Mouse (Mus musculus): ENCODE results near the gene Elmsan1.

Gene Elmsan1

DNA sequence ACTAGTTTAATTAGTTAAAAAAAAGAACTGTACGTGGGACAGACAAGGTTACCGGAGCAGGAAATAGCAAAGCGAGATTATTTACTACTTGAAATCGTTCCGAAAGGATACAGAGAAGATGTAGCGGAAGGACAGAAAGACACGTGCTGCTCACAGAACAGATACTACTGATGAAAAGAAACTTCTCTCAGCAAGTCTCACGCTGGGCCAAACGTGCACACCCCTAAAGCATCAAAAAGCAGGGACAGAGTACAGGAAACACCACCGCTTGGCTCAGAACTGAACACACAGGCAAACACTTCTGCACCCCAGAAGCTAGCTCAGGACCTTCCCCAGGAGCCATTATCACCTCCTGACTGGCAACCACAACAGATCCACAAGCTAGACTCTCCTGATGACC, 48.1 kb downstream of the Elmsan1 start:
- peaks cover 75% of the 10 kb centered on the region for H3K36me3 ChIP-seq (ENCODE audit: insufficient read depth, low read length)
- H3K9me3 ChIP-seq (ENCODE audit: low read length), result no peaks in the 10 kb centered on the region
- peaks cover 81% of the 10 kb centered on the region for H3K4me1 ChIP-seq (replicated peaks; ENCODE audit: low read depth, low read length)
- no peak for TF ChIP-seq POU5F1 (IDR thresholded peaks at IDR 0.05; ENCODE audit: borderline replicate concordance, low read length)
- TF ChIP-seq CTCF (conservative IDR thresholded peaks at IDR 0.05; ENCODE audit: low read length), result no peak
- TF ChIP-seq NANOG (IDR thresholded peaks at IDR 0.05; ENCODE audit: borderline replicate concordance, low read length), result no peak
- H3K4me3 ChIP-seq (replicated peaks; ENCODE audit: low read length), result no peak overlapping the region
- H3K27me3 ChIP-seq (ENCODE audit: insufficient read depth, low read length), result no peaks in the 10 kb centered on the region

DNA sequence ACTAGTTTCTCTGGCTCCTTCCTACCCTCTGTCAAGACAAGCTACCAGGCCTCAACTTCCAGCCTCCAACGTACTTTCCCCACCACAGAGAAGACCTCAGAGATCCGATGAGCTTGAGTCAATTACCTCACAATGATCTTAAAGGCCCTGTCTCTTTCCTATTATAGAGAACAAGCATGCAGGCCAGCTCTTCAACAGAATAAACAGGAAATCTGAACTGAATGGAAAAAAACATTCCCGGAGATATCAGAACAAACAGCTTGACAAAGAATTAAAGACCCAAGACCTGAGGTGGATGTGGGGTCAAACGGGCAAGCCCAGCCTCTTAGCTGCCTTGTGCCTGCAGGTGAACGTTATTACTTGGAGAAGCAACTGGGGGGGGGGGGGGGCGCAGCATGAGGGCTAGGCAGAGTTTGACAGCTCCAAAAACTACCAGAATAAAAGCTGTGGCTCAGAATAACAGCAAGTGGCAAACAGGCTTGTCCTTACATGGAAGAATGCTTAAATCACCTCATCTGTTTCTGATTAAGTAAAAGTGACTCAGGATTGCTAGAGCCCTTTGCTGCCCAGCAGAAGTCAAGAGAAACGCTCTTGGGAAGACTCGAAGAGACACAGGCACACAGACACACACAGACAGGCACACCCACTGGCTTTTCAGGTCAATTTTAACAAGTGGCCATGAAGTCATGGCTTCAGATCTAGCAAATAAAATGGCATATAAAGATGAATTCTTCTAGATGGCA, 52.9 kb downstream of the Elmsan1 start:
- H3K27me3 ChIP-seq (ENCODE audit: insufficient read depth, low read length), result no peaks in the 10 kb centered on the region
- H3K4me3 ChIP-seq (replicated peaks; ENCODE audit: low read length), result no peak overlapping the region

GRCm38 (mm10) chr12:84163586-84164110, 55.0 kb downstream of the Elmsan1 start:
- Histone ChIP-seq H3K9me3 (ENCODE audit: low read length) (no peaks in the 10 kb centered on the region), H3K4me3 (replicated peaks; ENCODE audit: low read length) (peak overlapping the region; percentile 24; the same call in 1 of the 2 replicates), H3K36me3 (ENCODE audit: insufficient read depth, low read length) (peaks cover 73% of the 10 kb centered on the region), H3K27me3 (ENCODE audit: insufficient read depth, low read length) (no peaks in the 10 kb centered on the region), H3K4me1 (replicated peaks; ENCODE audit: low read depth, low read length) (peaks cover 97% of the 10 kb centered on the region)
- TF ChIP-seq POU5F1 (IDR thresholded peaks at IDR 0.05; ENCODE audit: borderline replicate concordance, low read length) (no peak), CTCF (conservative IDR thresholded peaks at IDR 0.05; ENCODE audit: low read length) (peak; percentile 20)

More for the DNA sequence above, 52.9 kb downstream of the Elmsan1 start:
- Histone ChIP-seq H3K4me1 (replicated peaks; ENCODE audit: low read depth, low read length) (peaks cover 82% of the 10 kb centered on the region), H3K9me3 (ENCODE audit: low read length) (no peaks in the 10 kb centered on the region), H3K36me3 (ENCODE audit: insufficient read depth, low read length) (peaks cover 69% of the 10 kb centered on the region)
- TF ChIP-seq NANOG (IDR thresholded peaks at IDR 0.05; ENCODE audit: borderline replicate concordance, low read length) (no peak), POU5F1 (IDR thresholded peaks at IDR 0.05; ENCODE audit: borderline replicate concordance, low read length) (no peak), CTCF (conservative IDR thresholded peaks at IDR 0.05; ENCODE audit: low read length) (no peak)

GRCm38 (mm10) chr12:84163133-84163532, 55.5 kb downstream of the Elmsan1 start:
- peaks cover 73% of the 10 kb centered on the region for H3K36me3 ChIP-seq (ENCODE audit: insufficient read depth, low read length)
- no peaks in the 10 kb centered on the region for H3K9me3 ChIP-seq (ENCODE audit: low read length)
- H3K4me3 ChIP-seq (replicated peaks; ENCODE audit: low read length), result peak overlapping the region; percentile 24; the same call in 1 of the 2 replicates
- peak; percentile 41 for TF ChIP-seq CTCF (conservative IDR thresholded peaks at IDR 0.05; ENCODE audit: low read length)
- no peak for TF ChIP-seq NANOG (IDR thresholded peaks at IDR 0.05; ENCODE audit: borderline replicate concordance, low read length)
- TF ChIP-seq POU5F1 (IDR thresholded peaks at IDR 0.05; ENCODE audit: borderline replicate concordance, low read length), result no peak
- peaks cover 97% of the 10 kb centered on the region for H3K4me1 ChIP-seq (replicated peaks; ENCODE audit: low read depth, low read length)
- H3K27me3 ChIP-seq (ENCODE audit: insufficient read depth, low read length), result no peaks in the 10 kb centered on the region

DNA sequence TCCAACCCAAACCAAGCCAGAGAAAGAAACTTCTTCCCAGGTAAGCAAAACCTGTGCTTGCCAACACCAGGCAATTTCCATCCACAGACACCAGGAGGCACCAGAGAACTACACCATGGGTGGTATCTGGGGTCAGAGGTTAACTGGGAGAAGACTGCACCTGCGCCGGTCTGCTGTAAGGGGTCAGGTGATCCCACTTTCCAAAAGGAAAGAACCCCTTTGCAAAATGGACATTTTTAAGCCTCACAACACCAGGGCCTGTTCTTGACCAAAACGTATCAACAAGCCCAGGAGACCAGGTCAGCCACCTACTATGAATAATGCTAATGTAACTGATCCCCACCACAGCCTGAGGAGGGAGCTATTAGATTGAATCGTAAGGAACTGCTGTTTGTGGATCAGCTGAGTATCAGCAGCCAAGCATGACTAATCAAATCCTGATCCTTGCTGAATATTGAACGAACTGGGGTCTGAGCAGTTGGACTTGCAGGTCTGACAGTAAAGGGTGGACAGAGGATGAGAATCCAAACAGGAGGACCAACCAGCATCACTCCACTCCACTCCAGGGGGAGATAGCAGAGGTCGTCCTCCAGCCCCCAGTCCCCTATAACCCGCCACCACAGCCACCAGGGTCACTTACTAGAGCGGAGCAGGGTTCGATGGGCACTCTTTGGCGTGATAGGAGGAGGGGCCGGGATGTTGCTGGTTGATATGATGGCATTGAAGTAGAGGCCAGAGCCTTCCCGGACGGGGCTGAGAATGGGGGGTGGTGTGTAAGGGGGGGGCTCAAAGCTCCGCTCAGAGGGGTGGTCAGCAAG, 56.9 kb downstream of the Elmsan1 start:
- Histone ChIP-seq H3K4me1 (replicated peaks; ENCODE audit: low read depth, low read length) (peaks cover 86% of the 10 kb centered on the region), H3K27me3 (ENCODE audit: insufficient read depth, low read length) (no peaks in the 10 kb centered on the region), H3K9me3 (ENCODE audit: low read length) (no peaks in the 10 kb centered on the region), H3K4me3 (replicated peaks; ENCODE audit: low read length) (peak overlapping the region; percentile 64), H3K36me3 (ENCODE audit: insufficient read depth, low read length) (peaks cover 79% of the 10 kb centered on the region)
- TF ChIP-seq CTCF (conservative IDR thresholded peaks at IDR 0.05; ENCODE audit: low read length), result peak; percentile 84
- no peak for TF ChIP-seq POU5F1 (IDR thresholded peaks at IDR 0.05; ENCODE audit: borderline replicate concordance, low read length)
- no peak for TF ChIP-seq NANOG (IDR thresholded peaks at IDR 0.05; ENCODE audit: borderline replicate concordance, low read length)

DNA sequence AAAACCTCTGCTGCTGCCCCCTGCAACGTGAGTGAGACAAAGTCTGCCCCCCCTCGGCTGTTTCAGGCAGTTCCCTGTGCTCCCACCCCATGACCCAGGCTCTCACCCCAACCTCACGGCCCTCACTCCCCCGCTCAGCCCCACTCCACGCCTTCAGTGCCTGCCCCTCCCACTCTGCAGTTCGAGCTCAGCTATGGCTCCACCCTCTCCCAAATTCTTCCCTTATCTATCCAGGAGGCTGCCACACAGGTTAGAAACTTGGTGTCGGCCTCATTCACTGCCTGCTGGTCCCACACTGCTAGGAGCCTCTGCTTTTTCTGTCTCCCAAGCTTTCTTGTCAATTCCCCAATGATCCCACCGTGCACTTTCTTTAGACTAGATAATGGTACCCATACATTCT, 57.6 kb downstream of the Elmsan1 start:
- H3K9me3 ChIP-seq (ENCODE audit: low read length), result no peaks in the 10 kb centered on the region
- no peaks in the 10 kb centered on the region for H3K27me3 ChIP-seq (ENCODE audit: insufficient read depth, low read length)
- peaks cover 80% of the 10 kb centered on the region for H3K4me1 ChIP-seq (replicated peaks; ENCODE audit: low read depth, low read length)
- TF ChIP-seq POU5F1 (IDR thresholded peaks at IDR 0.05; ENCODE audit: borderline replicate concordance, low read length), result no peak
- TF ChIP-seq CTCF (conservative IDR thresholded peaks at IDR 0.05; ENCODE audit: low read length), result no peak
- no peak for TF ChIP-seq NANOG (IDR thresholded peaks at IDR 0.05; ENCODE audit: borderline replicate concordance, low read length)
- peaks cover 80% of the 10 kb centered on the region for H3K36me3 ChIP-seq (ENCODE audit: insufficient read depth, low read length)
- no peak overlapping the region for H3K4me3 ChIP-seq (replicated peaks; ENCODE audit: low read length)

GRCm38 (mm10) chr12:84160491-84160890, 58.2 kb downstream of the Elmsan1 start:
- peaks cover 74% of the 10 kb centered on the region for H3K4me1 ChIP-seq (replicated peaks; ENCODE audit: low read depth, low read length)
- H3K36me3 ChIP-seq (ENCODE audit: insufficient read depth, low read length), result peaks cover 82% of the 10 kb centered on the region
- H3K9me3 ChIP-seq (ENCODE audit: low read length), result no peaks in the 10 kb centered on the region
- no peak overlapping the region for H3K4me3 ChIP-seq (replicated peaks; ENCODE audit: low read length)
- TF ChIP-seq NANOG (IDR thresholded peaks at IDR 0.05; ENCODE audit: borderline replicate concordance, low read length), result no peak
- no peak for TF ChIP-seq POU5F1 (IDR thresholded peaks at IDR 0.05; ENCODE audit: borderline replicate concordance, low read length)
- TF ChIP-seq CTCF (conservative IDR thresholded peaks at IDR 0.05; ENCODE audit: low read length), result no peak
- no peaks in the 10 kb centered on the region for H3K27me3 ChIP-seq (ENCODE audit: insufficient read depth, low read length)

- peaks cover 67% of the 10 kb centered on the region for H3K4me1 ChIP-seq (replicated peaks; ENCODE audit: low read depth, low read length)
- TF ChIP-seq NANOG (IDR thresholded peaks at IDR 0.05; ENCODE audit: borderline replicate concordance, low read length) (no peak), CTCF (conservative IDR thresholded peaks at IDR 0.05; ENCODE audit: low read length) (no peak)
- H3K36me3 ChIP-seq (ENCODE audit: insufficient read depth, low read length), result peaks cover 89% of the 10 kb centered on the region
- no peaks in the 10 kb centered on the region for H3K9me3 ChIP-seq (ENCODE audit: low read length)
- H3K27me3 ChIP-seq (ENCODE audit: insufficient read depth, low read length), result no peaks in the 10 kb centered on the region
- no peak overlapping the region for H3K4me3 ChIP-seq (replicated peaks; ENCODE audit: low read length)
These were observed 60.5 kb downstream of the Elmsan1 start for GRCm38 (mm10) chr12:84158156-84158555.
